Mouse (Mus musculus) urinary bladder, postnatal 25 days (tissue): ENCODE results near the gene Ywhae.
A peak's percentile ranks its signal among the peaks of the same experiment; 100 is the strongest.
"Not testable (repeated sequence)": the region's sequence is repeated elsewhere in the genome, so short reads cannot be mapped to it uniquely, and the experiment has no call there.

Experiments
- DNase-seq: peaks from one replicate; pipeline ENCODE4 v3.0.0; 2022; ENCODE audit warnings: low spot score

Gene Ywhae

DNA sequence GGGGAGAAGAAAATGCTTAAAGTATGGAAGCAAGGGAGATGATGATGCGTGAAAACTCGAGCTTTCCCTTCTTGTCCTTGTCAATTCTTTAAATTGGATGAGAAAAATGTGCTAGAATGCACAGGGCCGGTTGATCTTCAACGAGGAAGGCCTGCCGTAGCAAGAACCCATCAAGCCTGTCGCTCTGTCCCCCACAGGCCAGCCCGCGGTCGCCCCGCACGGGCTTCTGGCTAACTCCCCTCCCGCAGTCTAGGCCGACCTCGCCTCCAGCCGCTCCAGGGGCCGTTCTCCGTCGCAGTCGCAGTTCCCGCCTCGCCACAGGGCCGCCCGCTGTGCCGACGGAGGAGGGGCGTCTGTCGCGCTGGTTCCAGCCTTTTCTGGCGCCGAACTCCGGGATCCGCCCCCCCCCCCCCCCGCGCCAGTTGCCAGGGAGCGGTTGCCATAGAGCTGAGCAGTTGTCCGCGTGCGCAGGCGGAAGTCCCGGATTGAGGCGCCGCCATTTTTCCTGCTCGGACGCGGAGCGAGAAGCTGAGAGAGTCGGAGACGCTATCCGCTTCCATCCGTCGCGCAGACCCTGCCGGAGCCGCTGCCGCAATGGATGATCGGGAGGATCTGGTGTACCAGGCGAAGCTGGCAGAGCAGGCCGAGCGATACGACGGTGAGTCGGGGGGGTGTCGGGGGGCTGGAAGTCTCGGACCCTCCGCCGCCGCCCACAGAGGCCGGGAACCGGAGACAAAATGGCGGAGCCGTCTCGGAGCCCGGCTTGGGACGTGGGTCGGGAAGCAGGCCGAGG lies at the start of gene Ywhae:
TSS of gene Ywhae (plus strand) at position 436 of the 793 bp plus-strand sequence.
- peak; percentile 86 for DNase-seq

DNA sequence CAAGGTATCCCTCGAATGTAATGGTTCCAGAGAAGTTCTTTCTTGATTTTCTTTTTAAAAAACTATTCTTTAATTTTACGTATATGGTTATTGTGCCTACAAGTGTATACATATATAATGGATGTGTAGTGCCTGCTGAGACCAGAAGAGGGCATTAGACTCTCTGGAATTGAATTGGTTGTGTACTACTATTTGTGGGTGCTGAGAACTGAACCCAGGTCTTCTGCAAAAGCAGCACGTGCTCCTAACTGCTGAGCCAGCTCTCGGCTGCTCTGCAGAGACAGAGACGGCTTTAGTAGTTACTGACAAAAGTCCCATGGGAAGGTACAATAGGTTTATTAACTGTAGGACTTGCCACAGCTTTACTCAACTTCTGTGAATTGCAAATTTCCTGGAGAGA lies 48.2 kb upstream of the Ywhae start:
- DNase-seq: no peak

DNA sequence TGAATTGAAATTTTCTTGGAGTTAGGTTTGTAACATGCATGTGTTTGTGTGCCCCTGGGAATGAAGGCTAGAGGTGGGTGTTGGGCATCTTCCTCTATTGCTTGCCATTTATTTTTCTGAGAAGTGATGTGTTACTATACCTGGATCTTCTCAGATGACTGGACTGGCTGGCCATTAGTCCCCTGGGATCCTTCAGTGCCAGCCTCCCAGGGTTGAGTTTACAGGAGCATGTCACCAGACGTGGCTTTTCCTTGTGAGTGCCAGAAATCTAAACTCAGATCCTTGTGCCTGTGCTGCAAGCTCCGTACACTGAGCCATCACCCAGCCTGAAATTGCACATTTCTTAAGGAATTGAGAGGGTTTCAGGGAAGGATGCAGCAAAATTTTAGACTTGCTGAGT lies 47.7 kb upstream of the Ywhae start:
- no peak for DNase-seq

DNA sequence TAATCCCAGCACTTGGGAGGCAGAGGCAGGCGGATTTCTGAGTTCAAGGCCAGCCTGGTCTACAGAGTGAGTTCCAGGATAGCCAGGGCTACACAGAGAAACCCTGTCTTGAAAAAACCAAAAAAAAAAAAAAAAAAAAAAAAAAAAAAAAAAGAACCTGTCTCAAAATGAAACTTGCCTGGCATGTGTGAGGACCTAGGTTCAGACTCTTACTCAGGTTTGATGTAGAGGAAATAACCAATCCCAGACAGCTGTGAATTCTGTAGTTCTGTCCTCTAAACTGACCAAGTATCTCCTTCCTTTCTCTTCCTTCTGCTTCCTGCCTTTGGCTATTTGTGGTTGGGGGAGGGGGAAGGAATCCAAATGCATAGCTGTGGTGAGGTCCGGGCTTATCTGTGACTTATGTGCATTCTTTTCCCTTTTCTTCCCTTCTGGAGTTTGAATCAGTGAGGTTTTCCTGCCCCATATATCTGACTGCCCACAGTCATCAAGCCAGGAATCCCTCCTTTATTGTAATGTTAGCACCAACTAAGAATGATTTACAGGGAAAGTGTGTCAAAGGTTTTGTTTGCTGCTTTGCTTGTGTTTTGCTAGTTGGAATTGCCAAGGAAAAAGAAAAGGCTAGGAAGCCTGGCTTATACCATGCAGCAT lies 45.2 kb upstream of the Ywhae start:
- DNase-seq: no peak

DNA sequence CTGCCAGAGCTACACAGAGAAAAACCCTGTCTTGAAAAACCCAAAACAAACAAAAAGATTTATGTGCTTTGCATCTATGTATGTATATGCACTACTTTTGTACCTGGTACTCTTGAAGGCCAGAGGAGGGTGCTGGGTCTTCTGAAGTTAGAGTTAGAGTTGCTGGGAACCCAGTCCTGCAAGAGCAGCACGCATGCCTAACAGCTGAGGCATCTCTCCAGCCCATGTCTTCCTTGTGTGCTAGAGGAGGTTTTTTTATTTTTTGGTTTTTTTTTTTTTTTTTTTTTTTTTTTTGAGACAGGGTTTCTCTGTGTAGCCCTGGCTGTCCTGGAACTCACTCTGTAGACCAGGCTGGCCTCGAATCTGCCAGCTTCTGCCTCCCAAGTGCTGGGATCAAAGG lies 44.5 kb upstream of the Ywhae start:
- DNase-seq: no peak

DNA sequence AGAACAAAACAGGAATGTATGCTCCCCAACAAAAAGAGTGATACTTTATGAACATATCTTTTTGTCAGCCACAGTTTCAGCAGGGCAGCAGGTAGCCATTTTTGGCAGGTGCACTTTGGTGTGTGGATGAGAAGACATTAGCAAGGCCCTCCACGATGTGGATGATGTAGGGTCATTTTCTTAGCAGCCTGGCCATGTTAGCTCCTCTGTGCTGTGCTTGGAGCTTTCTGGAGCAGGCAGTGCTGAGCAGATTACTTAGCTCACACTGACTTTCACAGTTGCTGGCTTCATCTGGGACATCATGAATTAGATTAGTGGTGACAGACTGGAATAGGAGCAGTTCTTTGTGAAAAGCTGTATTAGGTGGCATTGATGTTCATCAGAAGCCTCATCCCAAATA lies 42.7 kb upstream of the Ywhae start:
- no peak for DNase-seq

DNA sequence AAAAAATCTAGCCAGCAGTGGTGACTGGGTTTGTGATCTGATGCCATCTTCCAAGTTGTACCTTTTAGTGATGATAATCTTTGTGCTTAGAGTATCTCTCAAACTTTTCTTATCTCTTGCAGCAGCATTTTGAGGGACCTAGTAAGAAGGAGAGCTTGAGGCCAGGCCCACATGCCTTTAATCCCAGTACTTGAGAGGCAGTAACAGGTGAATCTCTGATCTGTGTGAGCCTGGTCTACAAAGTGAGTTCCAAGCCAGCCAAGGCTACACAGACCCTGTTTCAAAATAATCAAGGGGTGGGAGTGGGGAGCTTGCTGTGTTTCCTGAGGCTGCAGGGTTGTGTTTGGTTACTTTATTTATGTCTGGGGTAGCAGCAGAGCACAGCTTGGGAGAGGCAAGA lies 41.6 kb upstream of the Ywhae start:
- DNase-seq: no peak

DNA sequence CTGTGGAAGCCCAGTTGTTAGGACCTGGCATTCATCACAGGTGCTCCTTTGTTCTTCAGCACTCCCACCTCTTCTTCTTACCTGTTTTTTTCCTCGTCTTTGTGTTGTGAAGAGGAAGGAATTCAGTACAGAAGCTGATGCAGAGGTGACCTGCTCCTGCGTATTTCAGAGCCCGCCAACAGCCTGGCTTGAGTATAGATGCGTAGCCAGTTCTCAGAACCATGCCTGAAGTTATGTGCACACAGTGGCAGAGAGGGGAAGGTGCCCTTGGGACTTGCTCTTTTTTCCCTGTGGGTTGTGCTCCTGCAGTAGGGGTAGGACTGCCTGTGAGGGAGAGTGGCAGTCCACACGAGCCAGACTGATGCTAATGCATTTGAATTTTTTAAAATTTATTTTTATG lies 39.1 kb upstream of the Ywhae start:
- DNase-seq: no peak

DNA sequence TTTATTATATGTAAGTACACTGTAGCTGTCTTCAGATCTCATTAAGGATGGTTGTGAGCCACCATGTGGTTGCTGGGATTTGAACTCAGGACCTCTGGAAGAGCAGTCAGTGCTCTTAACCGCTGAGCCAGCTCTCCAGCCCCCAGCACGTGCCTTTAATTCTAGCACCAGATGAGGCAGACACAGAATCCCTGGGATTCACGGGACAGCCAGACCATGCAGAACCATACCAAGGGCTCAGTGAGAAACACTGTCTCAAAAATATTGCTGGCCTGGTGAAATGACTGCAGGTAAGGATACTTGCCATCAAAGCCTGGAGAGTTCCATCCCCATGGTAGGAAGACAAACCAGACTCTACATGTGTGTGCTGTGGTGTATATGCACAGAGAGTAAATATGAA lies 35.2 kb upstream of the Ywhae start:
- DNase-seq: not testable (repeated sequence)

DNA sequence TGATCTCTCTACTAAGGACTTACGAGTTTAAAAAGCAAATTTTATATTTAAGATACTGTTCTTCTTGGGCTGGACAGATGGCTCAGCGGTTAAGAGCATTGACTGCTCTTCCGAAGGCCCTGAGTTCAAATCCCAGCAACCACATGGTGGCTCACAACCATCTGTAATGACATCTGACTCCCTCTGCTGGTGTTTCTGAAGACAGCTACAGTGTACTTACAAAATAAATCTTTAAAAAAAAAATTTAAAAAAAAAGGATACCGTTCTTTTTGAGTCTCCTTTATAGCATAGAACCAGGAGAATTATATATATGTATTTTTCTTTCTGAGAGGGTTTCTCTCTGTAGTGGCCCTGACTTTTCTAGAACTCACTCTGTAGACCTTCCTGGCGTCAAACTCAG lies 32.1 kb upstream of the Ywhae start:
- DNase-seq: no peak

DNA sequence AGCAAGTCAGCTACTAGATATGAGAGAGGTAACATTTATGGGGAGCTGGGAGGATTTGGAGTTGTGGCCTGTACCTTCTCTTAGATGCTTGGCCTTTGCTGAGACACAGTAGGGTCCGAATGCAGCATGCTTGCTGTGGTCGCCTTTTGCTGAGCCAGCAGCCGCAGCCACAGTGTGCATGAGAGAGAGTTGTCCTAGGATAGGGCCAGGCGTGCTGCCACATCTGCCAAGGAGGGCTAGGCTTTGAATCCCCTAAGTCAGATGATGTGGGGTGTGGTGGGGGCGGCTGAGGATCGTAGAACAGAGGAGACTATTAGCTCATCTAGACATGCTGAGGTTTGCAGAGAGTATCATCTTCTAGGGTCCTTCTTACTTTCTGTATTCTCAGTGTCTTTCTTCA lies 29.9 kb upstream of the Ywhae start:
- DNase-seq: no peak

DNA sequence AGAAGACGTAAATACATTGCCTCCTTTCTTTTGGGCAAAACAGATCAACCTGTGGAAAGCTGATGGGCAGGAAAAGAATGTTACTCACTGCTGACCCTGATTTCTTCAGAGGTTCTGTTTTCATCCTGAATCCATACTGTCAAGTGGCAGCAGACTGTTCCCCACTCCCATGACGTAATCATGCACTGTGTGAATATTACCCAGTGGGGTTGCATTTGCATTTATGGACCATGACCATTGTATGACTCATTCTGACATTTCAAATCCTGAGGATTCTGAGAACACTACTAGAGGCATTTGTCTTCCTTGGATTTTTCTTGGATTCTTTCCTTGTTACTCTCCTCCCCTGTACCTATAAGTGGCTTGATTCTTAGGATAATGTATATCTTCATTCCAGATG lies 28.9 kb upstream of the Ywhae start:
- no peak for DNase-seq

DNA sequence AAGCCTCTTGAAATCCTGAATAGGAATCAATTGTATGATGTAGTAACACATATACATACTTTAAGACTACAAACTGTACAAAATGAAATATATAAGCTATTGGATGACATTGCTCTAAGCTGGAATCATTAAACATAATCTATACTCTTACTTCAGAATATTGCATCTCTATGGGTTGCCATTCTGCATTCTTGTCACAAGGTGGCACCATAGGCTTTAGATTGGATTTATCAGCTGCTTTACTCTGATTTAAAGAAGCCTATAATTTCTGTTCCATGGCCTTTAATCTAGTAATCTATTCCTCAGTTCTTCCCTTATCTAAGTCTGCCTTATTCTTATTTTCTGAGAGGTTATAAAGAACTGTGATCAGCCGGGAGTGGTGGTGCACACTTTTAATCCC lies 18.7 kb upstream of the Ywhae start:
- DNase-seq: no peak

DNA sequence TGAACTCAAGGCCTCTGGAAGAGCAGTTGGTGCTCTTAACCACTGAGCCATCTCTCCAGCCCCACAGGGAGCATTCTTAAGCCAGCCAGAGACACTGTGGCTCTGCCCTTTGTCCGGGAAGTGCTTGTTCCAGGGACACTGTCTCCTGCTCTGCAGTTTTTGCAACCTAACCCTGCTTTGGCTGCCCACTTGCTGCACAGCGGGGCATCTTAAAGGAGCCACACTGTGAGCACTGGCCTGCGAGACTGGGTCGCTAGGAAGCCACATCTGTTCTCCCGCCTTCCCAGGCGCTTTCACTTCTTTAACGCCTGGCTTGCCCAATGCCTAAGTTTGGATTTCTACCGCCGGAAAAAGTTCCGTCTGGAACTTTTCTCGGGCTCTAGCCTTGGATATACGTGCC lies 17.1 kb upstream of the Ywhae start:
- no peak for DNase-seq

DNA sequence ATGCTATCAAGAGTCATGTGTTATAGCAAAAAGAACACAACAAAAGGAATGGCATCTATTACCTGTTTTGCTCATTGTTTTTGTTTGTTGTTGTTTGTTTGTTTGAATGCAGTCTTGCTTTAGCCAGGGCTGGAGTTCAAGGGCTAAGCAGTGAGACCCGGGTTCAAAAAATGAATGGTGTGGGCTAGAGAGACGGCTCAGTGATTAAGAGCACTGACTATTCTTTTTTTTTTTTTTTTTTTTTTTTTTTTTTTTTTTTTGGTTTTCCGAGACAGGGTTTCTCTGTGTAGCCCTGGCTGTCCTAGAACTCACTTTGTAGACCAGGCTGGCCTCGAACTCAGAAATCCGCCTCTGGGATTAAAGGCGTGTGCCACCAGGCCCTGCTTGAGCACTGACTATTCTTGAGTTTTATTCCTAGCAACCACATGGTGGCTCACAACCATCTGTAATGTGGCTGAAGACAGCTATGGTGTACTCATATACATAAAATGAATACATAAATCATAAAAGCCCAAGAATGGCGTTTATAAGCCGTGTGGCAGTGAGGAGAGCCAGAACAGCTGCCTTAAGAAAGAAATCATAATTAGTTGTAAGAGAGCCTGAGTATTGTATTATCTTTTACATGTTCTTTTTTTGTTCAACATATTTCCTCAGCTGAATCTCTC lies 15.9 kb upstream of the Ywhae start:
- no peak for DNase-seq

DNA sequence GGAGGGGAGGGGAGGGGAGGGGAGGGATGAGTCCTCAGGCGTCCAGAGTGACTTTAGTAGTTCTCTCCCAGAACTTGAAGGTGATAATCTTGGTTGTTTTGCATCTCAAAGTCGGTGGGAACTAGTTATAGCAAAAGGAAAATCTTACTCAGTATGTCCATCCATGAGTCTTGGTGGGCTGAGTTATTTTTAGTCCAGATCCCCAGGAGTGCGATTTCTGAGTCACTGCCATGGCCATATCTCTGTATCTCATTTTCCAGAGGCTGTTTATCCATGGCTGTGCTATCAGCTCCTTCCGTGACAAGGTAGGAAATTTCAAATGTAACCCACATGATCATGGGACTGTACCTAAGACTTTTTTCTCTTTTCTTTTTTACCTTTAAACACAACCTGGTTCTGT lies 10.3 kb upstream of the Ywhae start:
- DNase-seq: no peak

DNA sequence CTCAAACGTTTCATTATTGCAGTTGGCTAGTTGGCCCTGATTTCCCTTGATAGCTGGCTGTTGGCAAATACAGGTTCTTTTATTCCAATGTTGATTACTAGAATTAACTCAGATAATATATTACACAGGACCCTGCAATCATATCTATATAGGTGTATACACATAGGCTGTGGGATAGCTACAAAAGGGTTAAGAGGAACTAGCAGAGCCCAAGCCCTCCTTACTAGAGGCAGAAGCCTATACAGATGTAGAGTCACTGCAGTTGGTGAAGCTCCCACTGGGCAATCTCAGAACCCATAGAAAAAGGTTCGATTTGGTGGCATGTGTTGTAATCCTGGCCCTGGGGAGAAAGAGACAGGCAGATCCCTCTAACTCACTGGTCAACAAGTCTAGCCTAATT lies 5.5 kb upstream of the Ywhae start:
- no peak for DNase-seq

DNA sequence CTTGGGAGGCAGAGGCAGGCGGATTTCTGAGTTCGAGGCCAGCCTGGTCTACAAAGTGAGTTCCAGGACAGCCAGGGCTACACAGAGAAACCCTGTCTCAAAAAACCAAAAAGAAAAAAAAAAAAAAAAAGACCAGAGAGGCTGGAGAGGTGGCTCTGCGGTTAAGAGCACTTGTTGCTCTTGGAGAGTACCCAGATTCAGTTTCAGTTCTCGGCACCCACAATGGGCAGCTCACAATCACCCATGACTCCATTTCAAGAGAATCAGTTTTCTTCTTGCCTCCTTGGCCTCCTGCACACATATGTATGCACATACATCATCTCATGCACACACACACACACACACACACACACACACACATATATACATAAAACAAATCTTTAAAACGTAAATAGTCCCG lies 5.0 kb upstream of the Ywhae start:
- not testable (repeated sequence) for DNase-seq

DNA sequence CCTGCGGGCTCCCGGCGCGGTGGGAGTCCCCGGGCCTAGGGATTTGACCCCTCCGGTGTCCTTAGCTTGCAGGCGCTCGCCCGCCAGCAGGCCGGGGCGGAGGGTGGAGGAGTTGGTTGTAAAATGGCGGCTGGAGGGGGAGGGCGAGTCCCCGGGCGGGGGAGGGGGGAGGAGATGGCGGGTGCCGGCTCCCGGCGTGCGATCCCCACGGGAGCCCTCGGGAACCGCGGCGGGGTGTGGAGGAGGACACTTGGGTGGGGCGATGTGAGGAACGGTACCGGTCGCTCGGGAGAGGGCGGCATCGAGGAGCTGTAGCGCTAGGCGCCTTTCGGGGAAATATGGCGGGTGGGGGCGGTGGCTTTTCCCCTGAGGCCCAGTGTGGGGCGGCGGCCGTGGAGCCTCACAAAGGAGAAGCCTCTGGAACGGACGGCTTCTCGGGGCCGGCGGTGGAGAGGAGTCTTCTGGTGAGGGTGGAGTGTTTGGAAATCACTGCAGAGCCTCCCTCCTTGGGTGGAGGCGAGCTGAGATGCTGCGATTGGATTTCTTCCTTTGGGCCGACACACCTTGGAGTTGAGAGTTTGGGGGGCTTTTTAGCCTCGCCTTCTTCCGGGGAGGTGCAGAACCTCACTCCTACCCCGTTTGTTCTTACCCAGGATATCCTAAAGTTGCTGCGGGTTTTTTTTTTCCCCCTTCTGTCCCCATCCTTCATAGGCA lies 715 bp downstream of the Ywhae start:
- peak; percentile 67 for DNase-seq

DNA sequence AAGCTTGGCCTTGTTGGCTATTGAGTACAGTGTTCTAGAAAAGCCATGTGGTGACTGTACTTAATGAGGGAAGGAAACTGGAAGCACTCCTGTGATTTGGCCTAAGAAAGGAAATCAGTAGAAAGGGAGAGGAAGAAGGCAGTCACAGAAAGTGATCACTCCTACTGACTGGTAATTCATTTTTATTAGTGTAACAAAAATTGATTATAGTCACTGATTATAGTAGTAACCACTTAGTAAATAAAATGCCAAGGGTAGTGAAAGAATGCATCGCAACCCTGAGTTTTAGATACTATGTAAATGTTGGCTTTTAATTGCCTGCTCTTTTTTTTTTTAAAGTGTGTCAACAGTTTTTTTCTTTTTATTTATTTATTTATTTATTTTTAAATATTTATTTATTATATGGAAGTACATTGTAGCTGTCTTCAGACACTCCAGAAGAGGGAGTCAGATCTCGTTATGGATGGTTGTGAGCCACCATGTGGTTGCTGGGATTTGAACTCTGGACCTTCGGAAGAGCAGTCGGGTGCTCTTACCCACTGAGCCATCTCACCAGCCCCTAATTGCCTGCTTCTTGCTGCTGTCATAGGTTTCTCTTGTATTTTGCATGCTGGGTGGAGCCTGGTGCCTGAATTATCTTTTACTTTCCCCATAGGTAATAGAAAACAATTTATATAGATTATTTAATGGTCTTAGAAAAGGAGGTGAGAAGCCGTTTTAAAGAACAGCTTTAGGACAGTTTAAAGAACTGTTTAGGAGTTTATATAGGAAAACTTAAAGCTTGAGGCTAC lies 3.0 kb downstream of the Ywhae start:
- DNase-seq: no peak

DNA sequence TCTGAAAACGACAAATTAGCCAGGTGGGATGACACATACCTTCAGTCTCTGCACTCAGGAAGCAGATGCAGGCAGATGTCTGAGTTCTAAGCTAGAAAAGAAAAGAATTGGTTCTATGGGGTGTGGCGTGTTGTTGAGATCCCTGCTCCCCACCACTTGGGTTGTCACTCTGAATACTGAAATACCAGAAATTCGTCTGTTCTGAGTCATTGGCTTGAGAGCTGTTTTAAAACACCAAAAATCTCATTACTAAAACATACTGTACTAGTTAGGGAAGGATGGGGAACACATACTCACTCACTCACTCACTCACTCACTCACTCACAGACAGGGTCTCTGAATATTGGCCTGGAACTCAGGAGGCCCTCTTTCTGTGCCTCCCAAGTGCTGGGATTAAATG lies 4.3 kb downstream of the Ywhae start:
- DNase-seq: no peak
